21 mouse cellular contexts compared by ENCODE assay signal in genomic region chr7:75460290-75460689, GRCm38 (mm10).
"Had no signal": no experiment of that assay in that cellular context is flagged by ENCODE, and none has a peak within 500 bp of the region (broad histone marks: within the 10 kb centered on the region; RNA-seq: fewer than 3 reads in every experiment).

No protein-coding gene starts in this region.

- H3K27ac ChIP-seq: heart, embryonic 10.5 days; hindbrain, embryonic 13.5 days; hindbrain, embryonic 15.5 days; hindbrain, postnatal 0 days; limb, embryonic 13.5 days; limb, embryonic 15.5 days; liver, embryonic 12.5 days; liver, embryonic 14.5 days had no signal

- H3K4me3 ChIP-seq: heart, embryonic 10.5 days; hindbrain, embryonic 13.5 days; hindbrain, embryonic 15.5 days; limb, embryonic 13.5 days; limb, embryonic 15.5 days; liver, embryonic 12.5 days had no signal

- H3K4me2 ChIP-seq: hindbrain, embryonic 13.5 days; hindbrain, embryonic 15.5 days; limb, embryonic 13.5 days; limb, embryonic 15.5 days; liver, embryonic 12.5 days had no signal

- ATAC-seq: forebrain, postnatal 0 days; hindbrain, postnatal 0 days; intestine, embryonic 16.5 days; liver, embryonic 12.5 days had no signal

- H3K36me3 ChIP-seq: heart, embryonic 10.5 days; hindbrain, embryonic 13.5 days; hindbrain, embryonic 15.5 days; limb, embryonic 13.5 days; limb, embryonic 15.5 days; liver, embryonic 12.5 days had no signal

- H3K27me3 ChIP-seq: hindbrain, embryonic 13.5 days; hindbrain, embryonic 15.5 days; limb, embryonic 13.5 days; limb, embryonic 15.5 days had no signal

- DNase-seq: forebrain, postnatal 0 days; gastrocnemius, postnatal 14 days; gastrocnemius, postnatal 36 days; heart, adult 11 months; heart, postnatal 10 days; kidney, adult 18-20 months; kidney, adult 8-10 months; kidney, postnatal 14 days; kidney, postnatal 36 days; layer of hippocampus, adult 9-11 months; layer of hippocampus, postnatal 36 days; left cerebral cortex, postnatal 4 days had no signal

- H3K9me3 ChIP-seq: heart, embryonic 10.5 days; hindbrain, embryonic 13.5 days; hindbrain, embryonic 15.5 days; limb, embryonic 13.5 days; limb, embryonic 15.5 days; liver, embryonic 12.5 days had no signal

- H3K9ac ChIP-seq: forebrain, postnatal 0 days; hindbrain, embryonic 13.5 days; hindbrain, embryonic 15.5 days; limb, embryonic 13.5 days; limb, embryonic 15.5 days; liver, embryonic 12.5 days; liver, embryonic 14.5 days had no signal
